Mouse (Mus musculus) kidney, postnatal 0 days (tissue): ENCODE data around the gene Espnl. TPM values are rescaled to one million over a fixed set of nuclear protein-coding genes. Genes with fewer than 3 reads are reported as not detected.

ENCODE experiments used
- ATAC-seq: fragments of 200-750 bp; cut with Nextera tagmentation; replicated peaks from 2 replicates; pipeline ENCODE4 v1.8.0; 2017; ENCODE audit warnings: low read depth, moderate number of reproducible peaks, moderate TSS enrichment, moderate library complexity; ENCODE audit not compliant: low FRiP score
- DNase-seq: peaks from one replicate; pipeline ENCODE4 v3.0.0-alpha.2; 2016; ENCODE audit warnings: low spot score
- H3K27ac ChIP-seq: fragments of 300-500 bp; sonication (generic); 2 replicates; pipeline ENCODE4 v1.5.1; 2014; ENCODE audit warnings: mild to moderate bottlenecking
- H3K27me3 ChIP-seq: fragments of 300-500 bp; sonication (generic); 2 replicates; pipeline ENCODE4 v1.6.1; 2014; ENCODE audit warnings: low read length, mixed read lengths; ENCODE audit not compliant: insufficient read depth
- H3K36me3 ChIP-seq: fragments of 300-500 bp; sonication (generic); 2 replicates; pipeline ENCODE4 v1.6.1; 2014; ENCODE audit warnings: low read length, mixed read lengths; ENCODE audit not compliant: insufficient read depth
- H3K4me1 ChIP-seq: fragments of 300-500 bp; sonication (generic); replicated peaks from 2 replicates; pipeline ENCODE4 v1.6.1; 2014; ENCODE audit warnings: antibody characterized with exemption, low read length, mixed read lengths; ENCODE audit not compliant: insufficient read depth
- H3K4me2 ChIP-seq: fragments of 300-500 bp; sonication (generic); 2 replicates; pipeline ENCODE4 v1.6.1; 2014; ENCODE audit warnings: mild to moderate bottlenecking, low read length, moderate library complexity, mixed read lengths
- H3K4me3 ChIP-seq: fragments of 300-500 bp; sonication (generic); replicated peaks from 2 replicates; pipeline ENCODE4 v1.5.1; 2014; ENCODE audit warnings: low read depth, low read length
- H3K9ac ChIP-seq: fragments of 300-500 bp; sonication (generic); 2 replicates; pipeline ENCODE4 v1.6.1; 2014; ENCODE audit warnings: low read depth, low read length
- H3K9me3 ChIP-seq: fragments of 300-500 bp; sonication (generic); replicated peaks from 2 replicates; pipeline ENCODE4 v1.6.1; 2016; ENCODE audit warnings: low read length, inconsistent platforms, mixed read lengths
- CTCF ChIP-seq: IDR thresholded peaks from 2 replicates; pipeline ENCODE4 v1.5.1; 2016; ENCODE audit warnings: antibody characterized with exemption, low read depth, mild to moderate bottlenecking, moderate library complexity
- WGBS: fragments of 180-500 bp; shearing (Covaris S2); extraction: QIAGEN DNeasy Blood & Tissue Kit; methylation state at CpG from one replicate; pipeline ENCODE4 v1.1.7; 2014; 5-methylcytosine and 5-hydroxymethylcytosine counted together
- polyA plus RNA-seq: library from polyadenylated mRNA; unstranded; fragments of >200 nt; fragmentation: Nextera tagmentation; extraction: Ambion mirVana; gene quantifications from 2 replicates; pipeline ENCODE4 v1.2.1, GENCODE M21; 2015

Espnl gene
- polyA plus RNA-seq, 1 experiment from 2014 or later: 0.05 TPM

DNA sequence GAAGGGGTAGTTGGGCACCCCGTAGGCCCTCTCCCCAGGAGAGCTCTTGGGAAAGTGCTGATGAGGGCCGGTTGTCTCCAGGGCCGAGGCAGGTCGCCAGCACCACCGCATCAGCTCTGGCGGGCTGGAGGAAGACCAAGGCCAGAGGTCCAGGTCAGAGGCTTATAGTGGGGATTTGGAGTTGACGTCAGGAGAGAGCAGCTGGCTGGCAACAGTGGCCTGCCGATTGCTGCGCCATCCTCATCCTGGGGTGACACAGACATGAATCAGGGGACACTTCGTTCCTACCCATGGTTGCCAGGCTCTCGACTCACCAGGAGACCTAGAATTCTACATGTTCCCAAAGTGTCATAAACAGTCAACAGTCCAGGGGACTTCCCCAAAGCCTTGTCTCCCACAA is 34.2 kb downstream of the Espnl start:
- no peak overlapping the region for H3K4me2 ChIP-seq
- H3K27ac ChIP-seq: no peak overlapping the region
- H3K9me3 ChIP-seq: no peaks in the 10 kb centered on the region
- no peak for TF ChIP-seq CTCF
- DNase-seq (no peak), ATAC-seq (no peak)
- H3K36me3 ChIP-seq: no peaks in the 10 kb centered on the region
- WGBS: 78% methylated on average over 11 of the region's 11 CpGs
- no peak overlapping the region for H3K9ac ChIP-seq
- H3K27me3 ChIP-seq: no peaks in the 10 kb centered on the region
- no peak overlapping the region for H3K4me3 ChIP-seq
- H3K4me1 ChIP-seq: no peaks in the 10 kb centered on the region

DNA sequence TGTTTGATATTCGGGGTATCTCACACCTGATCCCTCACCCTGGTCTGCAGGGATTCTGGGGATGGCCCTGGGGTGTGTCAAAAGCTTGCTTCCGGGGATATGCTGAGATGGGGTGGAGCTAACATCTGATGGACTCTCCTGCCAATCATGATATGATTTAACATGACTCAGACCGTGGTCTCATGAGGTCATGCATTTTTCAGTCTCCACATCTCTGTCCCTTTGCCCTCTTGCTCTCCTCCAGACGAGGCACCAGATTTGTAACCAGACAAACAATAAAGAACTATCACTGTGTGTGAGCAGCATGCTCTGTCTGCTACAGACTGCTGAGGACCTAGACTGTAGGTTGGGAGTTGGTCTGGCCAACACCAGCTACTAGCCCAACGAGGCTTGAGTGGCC is 40.2 kb downstream of the Espnl start:
- DNase-seq (no peak), ATAC-seq (no peak)
- Histone ChIP-seq H3K4me1 (0 out of 2 replicates have a peak, but pooled peaks cover 3% of the 10 kb centered on the region), H3K9me3 (no peaks in the 10 kb centered on the region), H3K4me3 (no peak overlapping the region), H3K36me3 (no peaks in the 10 kb centered on the region), H3K4me2 (no peak overlapping the region), H3K9ac (no peak overlapping the region), H3K27me3 (no peaks in the 10 kb centered on the region), H3K27ac (no peak overlapping the region)
- WGBS: 73% methylated on average over 5 of the region's 5 CpGs
- no peak for TF ChIP-seq CTCF

DNA sequence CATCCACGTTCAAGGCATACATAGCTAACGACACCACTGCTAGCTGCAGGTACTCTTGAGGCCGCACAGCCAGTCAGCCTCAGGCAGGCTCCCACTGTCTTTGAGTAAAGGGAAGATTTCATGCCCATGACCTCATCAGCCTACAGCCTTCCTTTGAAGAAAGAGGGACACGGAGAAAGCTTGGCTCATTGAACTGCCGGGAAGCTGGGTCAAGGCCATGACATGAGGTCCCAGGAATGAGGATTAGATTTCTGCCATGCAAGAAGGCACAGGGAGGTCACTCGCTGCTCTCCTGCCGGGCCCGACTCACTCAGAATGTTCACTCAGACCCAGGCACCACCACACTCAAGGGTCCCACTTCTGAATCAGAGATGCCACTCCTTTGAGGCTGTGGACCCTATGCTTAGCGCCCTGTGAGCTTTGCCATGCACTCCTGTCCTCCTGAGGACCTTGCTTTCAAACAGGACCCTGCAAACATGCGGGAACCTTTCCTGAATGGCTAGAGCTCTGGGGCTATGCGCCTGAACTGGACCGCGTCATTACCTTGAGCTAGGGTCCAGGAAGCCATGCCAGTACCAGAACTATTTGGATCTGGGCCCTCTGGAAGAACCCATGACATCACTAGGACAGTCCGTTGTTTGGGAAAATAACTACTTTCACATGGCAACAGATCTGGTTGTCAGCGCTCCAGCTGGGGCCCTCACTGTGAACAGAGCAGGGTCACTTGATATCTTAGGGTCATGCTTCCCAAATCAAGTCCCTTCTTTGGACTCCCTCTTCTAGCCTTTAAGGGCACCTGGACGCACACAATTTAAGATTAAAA is 43.2 kb downstream of the Espnl start:
- Histone ChIP-seq H3K9ac (no peak overlapping the region), H3K4me2 (no peak overlapping the region), H3K4me1 (0 out of 2 replicates have a peak, but pooled peaks cover 3% of the 10 kb centered on the region), H3K4me3 (no peak overlapping the region), H3K27me3 (no peaks in the 10 kb centered on the region), H3K36me3 (0 out of 2 replicates have a peak, but pooled peaks cover 3% of the 10 kb centered on the region), H3K9me3 (no peaks in the 10 kb centered on the region), H3K27ac (no peak overlapping the region)
- no peak for TF ChIP-seq CTCF
- DNase-seq: peak; percentile 19
- 69% methylated on average over 16 of the region's 16 CpGs for WGBS
- no peak for ATAC-seq

DNA sequence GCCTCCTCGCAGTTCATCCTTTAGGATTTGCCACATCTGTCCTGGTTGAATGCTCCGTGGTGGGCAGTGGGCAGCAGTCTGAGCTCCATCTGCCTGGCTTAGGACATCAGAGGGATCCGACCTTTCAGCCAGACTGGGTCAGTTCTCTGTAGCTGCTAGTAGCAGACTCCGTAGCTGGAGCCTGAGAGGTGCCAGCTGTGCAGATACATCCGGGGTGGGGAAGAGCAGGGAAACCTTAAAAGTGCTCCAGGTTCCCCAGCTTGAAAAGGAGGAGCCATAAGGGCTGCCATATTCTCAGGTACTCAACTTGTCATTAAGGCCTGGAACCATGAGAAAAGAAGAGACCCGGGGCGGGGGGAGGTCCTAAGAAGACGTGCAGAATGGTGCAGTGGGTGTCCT is 43.9 kb downstream of the Espnl start:
- TF ChIP-seq CTCF: no peak
- 26% methylated on average over 8 of the region's 8 CpGs for WGBS

DNA sequence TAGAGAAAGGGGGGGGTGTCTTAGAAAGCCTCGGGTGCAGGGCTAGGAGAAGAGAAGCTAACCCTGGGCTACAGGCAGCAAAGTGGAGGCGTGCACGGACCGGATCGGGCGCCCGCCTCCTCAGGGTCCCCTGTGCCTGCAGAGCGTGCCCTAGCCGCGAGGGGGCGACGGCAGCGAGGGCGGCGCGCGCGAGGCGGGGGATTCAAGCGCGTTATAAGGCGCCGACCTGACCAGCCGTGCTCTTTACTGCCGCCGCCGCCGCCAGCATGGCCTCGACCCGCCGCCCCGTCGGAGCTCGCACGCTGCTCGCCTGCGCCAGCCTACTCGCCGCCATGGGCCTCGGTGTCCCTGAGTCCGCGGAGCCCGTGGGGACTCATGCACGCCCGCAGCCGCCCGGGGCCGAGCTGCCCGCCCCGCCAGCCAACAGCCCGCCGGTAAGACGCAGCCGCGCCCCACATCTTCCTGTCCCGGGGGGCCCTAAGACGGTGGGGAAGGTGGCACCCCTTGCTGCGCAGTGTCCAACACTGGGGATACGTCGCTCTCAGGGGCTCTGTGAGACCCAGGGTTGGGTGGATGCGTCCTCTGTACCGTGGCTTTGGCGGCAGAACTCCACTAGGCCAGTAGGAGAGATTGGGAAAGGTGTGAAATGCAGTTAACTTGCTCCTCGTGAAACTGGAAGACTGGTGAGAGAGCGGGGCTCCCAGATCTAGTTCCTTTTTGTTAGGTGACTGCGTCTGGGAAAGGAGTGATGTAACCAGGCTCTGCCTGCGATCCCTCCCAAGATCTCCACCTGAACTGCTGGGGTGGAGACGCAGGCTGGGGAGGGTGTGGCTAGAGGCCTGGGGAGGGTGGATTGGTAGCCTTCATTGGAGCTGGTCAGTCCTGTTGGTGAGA is 44.6 kb downstream of the Espnl start, which contains the start of gene Erfe:
Erfe (plus strand) TSS at position 216 of the 894 bp plus-strand sequence.
- WGBS: under 1% methylated on average over 59 of the region's 68 CpGs
- DNase-seq (peak; percentile 75), ATAC-seq (peak; percentile 52)
- Histone ChIP-seq H3K4me3 (peak within 1 kb of the TSS; percentile 37), H3K4me2 (peak within 1 kb of the TSS; percentile 89), H3K36me3 (0 out of 2 replicates have a peak, but pooled peaks cover 11% of the 10 kb centered on the region), H3K27me3 (no peaks in the 10 kb centered on the region), H3K27ac (no peak within 1 kb of the TSS), H3K4me1 (0 out of 2 replicates have a peak, but pooled peaks cover 3% of the 10 kb centered on the region), H3K9ac (peak within 1 kb of the TSS; percentile 59), H3K9me3 (no peaks in the 10 kb centered on the region)
- TF ChIP-seq CTCF: peak; percentile 80

More for the DNA sequence above, 43.9 kb downstream of the Espnl start:
- Histone ChIP-seq H3K4me3 (peak overlapping the region; percentile 37; the same call in 1 of the 2 replicates), H3K9ac (peak overlapping the region; percentile 59; the same call in 1 of the 2 replicates), H3K36me3 (0 out of 2 replicates have a peak, but pooled peaks cover 5% of the 10 kb centered on the region), H3K9me3 (no peaks in the 10 kb centered on the region), H3K4me2 (peak overlapping the region; percentile 89), H3K27ac (no peak overlapping the region), H3K4me1 (0 out of 2 replicates have a peak, but pooled peaks cover 3% of the 10 kb centered on the region), H3K27me3 (no peaks in the 10 kb centered on the region)
- ATAC-seq (no peak; the same call in 1 of the 2 replicates), DNase-seq (no peak)

DNA sequence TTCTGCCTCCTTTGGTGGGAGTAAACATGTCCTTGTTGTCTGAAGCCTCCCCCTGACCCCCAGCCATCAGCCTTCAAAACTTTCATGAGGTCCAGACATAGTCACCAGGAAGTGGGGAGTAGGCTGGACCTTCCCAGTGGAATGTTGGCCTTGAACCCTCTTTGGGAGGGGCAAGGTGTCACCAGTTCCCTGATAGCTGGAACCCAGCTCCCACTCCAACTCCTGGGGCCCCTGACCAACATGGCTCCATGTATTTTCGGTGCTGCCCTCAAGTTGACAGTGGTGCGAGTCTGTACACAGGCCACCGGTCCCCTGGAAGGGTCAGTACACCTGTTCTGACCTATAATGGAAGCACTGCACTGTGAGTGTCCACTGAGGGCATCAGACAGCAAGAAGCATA is 45.4 kb downstream of the Espnl start:
- no peak for TF ChIP-seq CTCF
- Histone ChIP-seq H3K36me3 (peaks cover 18% of the 10 kb centered on the region), H3K4me2 (no peak overlapping the region), H3K9ac (no peak overlapping the region), H3K4me3 (no peak overlapping the region), H3K9me3 (no peaks in the 10 kb centered on the region), H3K27ac (no peak overlapping the region), H3K4me1 (0 out of 2 replicates have a peak, but pooled peaks cover 3% of the 10 kb centered on the region), H3K27me3 (no peaks in the 10 kb centered on the region)
- no peak for DNase-seq
- 100% methylated on average over 3 of the region's 3 CpGs for WGBS
- no peak for ATAC-seq
